ENCODE assay signal across 8 mouse cellular contexts in the genomic region with DNA sequence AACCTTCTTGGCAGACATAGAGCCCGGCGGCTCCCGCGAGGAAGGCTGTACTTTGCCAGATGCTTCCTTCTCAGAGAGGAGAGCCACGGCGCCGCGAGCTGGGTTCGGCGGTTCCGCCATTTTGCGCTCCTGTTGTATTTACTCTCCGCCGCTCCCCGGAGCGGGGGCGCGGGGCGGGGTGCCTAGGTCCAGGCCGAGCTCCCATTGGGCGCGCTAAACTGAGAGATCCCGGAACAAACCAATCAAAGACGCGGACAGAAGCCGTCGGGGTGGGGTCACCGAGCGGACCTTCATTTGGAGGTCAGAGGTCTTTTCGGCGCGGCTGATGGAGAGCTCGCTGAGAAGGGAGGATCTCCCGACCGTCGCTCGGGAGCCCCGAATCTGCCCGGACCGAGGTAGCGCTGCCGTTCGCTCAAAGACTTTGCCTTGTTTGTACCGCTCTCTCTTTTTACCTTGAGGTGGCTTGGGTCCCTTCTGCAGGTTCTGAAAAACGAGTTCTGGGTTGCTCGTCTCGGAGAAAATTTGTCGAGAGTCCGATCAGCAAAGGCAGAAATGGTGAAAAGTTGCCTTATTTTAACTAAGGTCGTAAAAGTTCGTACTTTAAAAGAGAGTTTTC. TPM values are rescaled to one million over a fixed set of nuclear protein-coding genes. Genes with fewer than 3 reads are reported as not detected.
DNase-seq lines count a peak whose midpoint lies in the region; ATAC-seq lines count a peak whose summit lies in the region.

No protein-coding gene starts in this region.

- intact Hi-C loops in heart, postnatal 14 days (cut with DNase I): loop anchor here (2.0 to 5.0 kb wide), 3 partner anchors 37 to 103 kb away; partner anchors contain the start of genes Phtf2, Ptpn12 and Tmem60

- peak overlapping the region; percentile 96 for H3K4me3 ChIP-seq in forebrain, embryonic 14.5 days (ENCODE audit: low read depth, low read length)
- peak overlapping the region; percentile 74 for H3K4me3 ChIP-seq in neural tube, embryonic 15.5 days (replicated peaks)

- no peaks in the 10 kb centered on the region for H3K27me3 ChIP-seq in forebrain, embryonic 14.5 days (replicated peaks; ENCODE audit: control insufficient read depth, insufficient read depth, low read length)
- no peaks in the 10 kb centered on the region for H3K27me3 ChIP-seq in neural tube, embryonic 15.5 days (replicated peaks)

- peaks cover 14% of the 10 kb centered on the region for H3K4me1 ChIP-seq in forebrain, embryonic 14.5 days (ENCODE audit: control insufficient read depth, insufficient read depth, low read length)
- H3K4me1 ChIP-seq in neural tube, embryonic 15.5 days: peaks cover 20% of the 10 kb centered on the region

- H3K4me2 ChIP-seq in forebrain, embryonic 14.5 days (ENCODE audit: low read length): peak overlapping the region; percentile 71
- H3K4me2 ChIP-seq in neural tube, embryonic 15.5 days: peak overlapping the region; percentile 67

- peak; percentile 96 for DNase-seq in ES-CJ7 (ENCODE audit: low read depth, low spot score)
- peak; percentile 96 for DNase-seq in cerebellum, adult 11 months
- peak; percentile 98 for DNase-seq in forebrain, embryonic 14.5 days (ENCODE audit: low spot score)
- DNase-seq in heart, postnatal 14 days: peak; percentile 95
- DNase-seq in layer of hippocampus, adult 11-12 months (ENCODE audit: low spot score): peak; percentile 98
- DNase-seq in lung, adult 18-20 months: peak; percentile 98
- DNase-seq in testis, postnatal 14 days (ENCODE audit: low spot score): peak; percentile 97

- H3K27ac ChIP-seq in forebrain, embryonic 14.5 days (ENCODE audit: low read depth, low read length): peak overlapping the region; percentile 99
- H3K27ac ChIP-seq in neural tube, embryonic 15.5 days (replicated peaks): peak overlapping the region; percentile 99

- H3K9me3 ChIP-seq in forebrain, embryonic 14.5 days (replicated peaks; ENCODE audit: control insufficient read depth, low read length): 0 out of 2 replicates have a peak, but pooled peaks cover under 1% of the 10 kb centered on the region
- H3K9me3 ChIP-seq in neural tube, embryonic 15.5 days (replicated peaks): 0 out of 2 replicates have a peak, but pooled peaks cover under 1% of the 10 kb centered on the region

- peak overlapping the region; percentile 94 for H3K9ac ChIP-seq in forebrain, embryonic 14.5 days (ENCODE audit: low read length)
- peak overlapping the region; percentile 95 for H3K9ac ChIP-seq in neural tube, embryonic 15.5 days (replicated peaks)

- WGBS in forebrain, embryonic 14.5 days: under 1% methylated on average over 51 of the region's 51 CpGs
- WGBS in neural tube, embryonic 15.5 days: under 1% methylated on average over 49 of the region's 51 CpGs

- ATAC-seq in forebrain, embryonic 14.5 days: peak; percentile 99
- ATAC-seq in neural tube, embryonic 15.5 days (ENCODE audit: low FRiP score): peak; percentile 99

- no peaks in the 10 kb centered on the region for H3K36me3 ChIP-seq in forebrain, embryonic 14.5 days (ENCODE audit: control insufficient read depth, insufficient read depth, low read length)
- no peaks in the 10 kb centered on the region; the same call in 1 of the 2 replicates for H3K36me3 ChIP-seq in neural tube, embryonic 15.5 days

RNA-seq across cellular contexts. Expression of gene Rsbn1l, which starts 4.4 kb away (rescaled TPM):
- polyA plus RNA-seq in forebrain, embryonic 14.5 days (2014; fragmentation: Nextera tagmentation; extraction: Ambion mirVana): 5.3 TPM in 2 replicates
- 10 to 100 TPM; 14.2 to 16.3 TPM for total RNA-seq in heart, postnatal 14 days (2021)
- 4.4 and 4.9 TPM in 2 replicates for polyA plus RNA-seq in neural tube, embryonic 15.5 days (2015; fragmentation: Nextera tagmentation; extraction: Ambion mirVana)

Comparison
In these comparisons a context has a peak if more than half of its experiments do, and no peak if none do; other contexts are left out.
1. Peak in every context shown above with its lines: DNase-seq, ATAC-seq, H3K4me3 ChIP-seq and H3K27ac ChIP-seq.